Mouse (Mus musculus): ENCODE measurements at regions not wholly inside any gene's neighbourhood (a gene's known extent, or its start where the extent isn't known, plus 50 kb on each side); places are given as distances from the start of the nearest gene placed in this dataset.

DNA sequence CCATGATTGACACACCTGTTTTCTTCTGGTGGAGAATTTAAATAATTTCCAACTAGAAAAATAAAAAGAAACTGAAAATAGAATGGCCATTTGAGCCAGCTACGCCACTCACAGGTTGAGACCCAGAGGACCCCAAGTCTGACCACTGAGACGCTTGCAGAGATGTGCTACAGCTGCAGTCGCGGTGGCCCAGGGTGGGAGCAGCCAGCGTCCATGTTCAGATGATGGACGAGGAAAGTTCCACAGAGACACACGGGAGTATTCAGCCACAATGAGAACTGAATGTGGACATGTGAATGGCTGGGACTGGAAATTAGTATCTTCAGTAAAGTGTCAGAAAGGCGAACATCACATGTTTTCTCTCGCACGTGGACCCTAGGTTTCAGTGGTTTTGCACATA lies 155.1 kb upstream of the Stt3b start:
- H3K4me1 ChIP-seq (replicated peaks; ENCODE audit: control insufficient read depth, insufficient read depth, low read length) = no peaks in the 10 kb centered on the region
- H3K9ac ChIP-seq (ENCODE audit: low read length) = no peak overlapping the region
- no peak overlapping the region for H3K4me3 ChIP-seq (ENCODE audit: low read depth, low read length)
- 91% methylated on average over 10 of the region's 10 CpGs for WGBS
- H3K4me2 ChIP-seq (ENCODE audit: low read depth, low read length, severe bottlenecking) = no peak overlapping the region
- H3K36me3 ChIP-seq (ENCODE audit: control insufficient read depth, insufficient read depth, low read length) = no peaks in the 10 kb centered on the region
- H3K9me3 ChIP-seq (ENCODE audit: control insufficient read depth, low read length) = no peaks in the 10 kb centered on the region
- H3K27ac ChIP-seq (ENCODE audit: low read depth, low read length) = no peak overlapping the region
- no peak for ATAC-seq (replicated peaks; ENCODE audit: low FRiP score)
- DNase-seq (ENCODE audit: low spot score) = no peak
- no peaks in the 10 kb centered on the region for H3K27me3 ChIP-seq (ENCODE audit: control insufficient read depth, insufficient read depth, low read length)

DNA sequence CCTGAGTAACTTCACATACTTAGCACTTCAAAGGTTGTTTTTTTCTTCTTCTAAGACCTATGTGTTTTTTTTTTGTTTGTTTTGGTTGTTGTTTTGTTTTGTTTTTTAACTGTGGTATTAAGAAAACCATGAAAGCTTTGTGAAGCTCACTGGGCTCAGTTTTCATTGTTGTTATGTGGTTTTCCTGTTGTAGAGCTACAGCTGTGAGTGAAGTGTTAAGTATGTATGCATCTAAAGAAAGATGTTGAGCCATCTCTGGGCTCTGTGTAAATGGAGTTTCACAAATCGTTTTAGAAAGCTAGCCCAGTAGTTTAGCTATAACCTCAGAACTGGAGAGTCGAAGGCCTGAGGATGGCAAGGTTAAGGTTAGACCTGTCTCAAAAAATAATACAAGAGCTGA lies 158.4 kb upstream of the Stt3b start:
- no peaks in the 10 kb centered on the region for H3K4me1 ChIP-seq (replicated peaks; ENCODE audit: control insufficient read depth, insufficient read depth, low read length)
- no peak overlapping the region for H3K27ac ChIP-seq (ENCODE audit: low read depth, low read length)
- DNase-seq (ENCODE audit: low spot score) (no peak), ATAC-seq (replicated peaks; ENCODE audit: low FRiP score) (no peak)
- H3K9me3 ChIP-seq (ENCODE audit: control insufficient read depth, low read length) = no peaks in the 10 kb centered on the region
- H3K9ac ChIP-seq (ENCODE audit: low read length) = no peak overlapping the region
- no peak overlapping the region for H3K4me3 ChIP-seq (ENCODE audit: low read depth, low read length)
- no peaks in the 10 kb centered on the region for H3K27me3 ChIP-seq (ENCODE audit: control insufficient read depth, insufficient read depth, low read length)
- H3K4me2 ChIP-seq (ENCODE audit: low read depth, low read length, severe bottlenecking) = no peak overlapping the region
- H3K36me3 ChIP-seq (ENCODE audit: control insufficient read depth, insufficient read depth, low read length) = no peaks in the 10 kb centered on the region
- 92% methylated on average over 2 of the region's 2 CpGs for WGBS

DNA sequence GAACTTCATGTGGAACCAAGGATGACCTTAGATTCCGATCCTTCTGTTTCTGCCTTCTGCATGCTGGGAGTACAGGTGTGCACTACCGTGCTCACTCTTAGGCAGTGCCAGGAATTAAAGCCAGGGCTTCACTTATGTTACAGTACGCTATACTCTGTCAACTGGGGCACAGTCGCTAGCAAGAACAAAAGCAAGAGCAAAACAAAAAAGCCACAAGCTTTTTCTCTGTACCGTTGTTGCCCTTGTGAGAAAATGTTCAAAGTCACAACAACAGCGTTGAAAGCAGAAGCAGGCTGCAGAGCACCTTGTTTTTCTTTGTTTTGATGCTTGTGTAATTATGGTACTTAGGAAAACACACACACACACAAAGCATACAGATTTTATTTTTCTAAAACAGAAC lies 161.4 kb upstream of the Stt3b start:
- H3K36me3 ChIP-seq (ENCODE audit: control insufficient read depth, insufficient read depth, low read length) = no peaks in the 10 kb centered on the region
- no peaks in the 10 kb centered on the region; the same call in 1 of the 2 replicates for H3K9me3 ChIP-seq (ENCODE audit: control insufficient read depth, low read length)
- no peaks in the 10 kb centered on the region for H3K27me3 ChIP-seq (ENCODE audit: control insufficient read depth, insufficient read depth, low read length)
- H3K4me1 ChIP-seq (replicated peaks; ENCODE audit: control insufficient read depth, insufficient read depth, low read length) = no peaks in the 10 kb centered on the region
- H3K4me2 ChIP-seq (ENCODE audit: low read depth, low read length, severe bottlenecking) = no peak overlapping the region
- no peak for ATAC-seq (replicated peaks; ENCODE audit: low FRiP score)
- H3K9ac ChIP-seq (ENCODE audit: low read length) = no peak overlapping the region
- no peak for DNase-seq (ENCODE audit: low spot score)
- WGBS = 86% methylated on average over 6 of the region's 6 CpGs
- no peak overlapping the region for H3K27ac ChIP-seq (ENCODE audit: low read depth, low read length)
- H3K4me3 ChIP-seq (ENCODE audit: low read depth, low read length) = no peak overlapping the region

DNA sequence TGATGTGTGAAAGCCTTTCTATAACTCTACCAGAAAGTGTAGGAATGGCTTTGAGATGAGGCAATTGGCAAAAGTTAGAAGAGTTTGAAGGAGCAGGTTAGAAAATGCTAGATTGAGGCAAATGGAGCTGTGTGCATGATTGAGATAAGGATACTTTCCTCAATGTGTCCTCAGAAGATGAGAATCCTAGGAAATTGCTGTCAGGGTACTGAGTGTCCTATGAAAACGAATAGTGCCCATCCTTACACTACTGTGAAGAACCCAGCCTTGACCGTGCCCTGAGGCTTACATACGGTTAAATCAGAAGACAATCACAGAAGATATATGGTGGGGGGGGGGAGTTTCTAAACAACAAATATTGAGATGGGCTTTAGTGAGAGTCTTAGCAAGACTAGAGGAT lies 162.8 kb upstream of the Stt3b start:
- no peak overlapping the region for H3K27ac ChIP-seq (ENCODE audit: low read depth, low read length)
- no peaks in the 10 kb centered on the region for H3K27me3 ChIP-seq (ENCODE audit: control insufficient read depth, insufficient read depth, low read length)
- no peak for DNase-seq (ENCODE audit: low spot score)
- ATAC-seq (replicated peaks; ENCODE audit: low FRiP score) = no peak
- WGBS = 91% methylated on average over 3 of the region's 3 CpGs
- H3K4me3 ChIP-seq (ENCODE audit: low read depth, low read length) = no peak overlapping the region
- no peaks in the 10 kb centered on the region for H3K4me1 ChIP-seq (replicated peaks; ENCODE audit: control insufficient read depth, insufficient read depth, low read length)
- no peak overlapping the region for H3K4me2 ChIP-seq (ENCODE audit: low read depth, low read length, severe bottlenecking)
- H3K9me3 ChIP-seq (ENCODE audit: control insufficient read depth, low read length) = no peaks in the 10 kb centered on the region; the same call in 1 of the 2 replicates
- H3K9ac ChIP-seq (ENCODE audit: low read length) = no peak overlapping the region
- H3K36me3 ChIP-seq (ENCODE audit: control insufficient read depth, insufficient read depth, low read length) = no peaks in the 10 kb centered on the region

DNA sequence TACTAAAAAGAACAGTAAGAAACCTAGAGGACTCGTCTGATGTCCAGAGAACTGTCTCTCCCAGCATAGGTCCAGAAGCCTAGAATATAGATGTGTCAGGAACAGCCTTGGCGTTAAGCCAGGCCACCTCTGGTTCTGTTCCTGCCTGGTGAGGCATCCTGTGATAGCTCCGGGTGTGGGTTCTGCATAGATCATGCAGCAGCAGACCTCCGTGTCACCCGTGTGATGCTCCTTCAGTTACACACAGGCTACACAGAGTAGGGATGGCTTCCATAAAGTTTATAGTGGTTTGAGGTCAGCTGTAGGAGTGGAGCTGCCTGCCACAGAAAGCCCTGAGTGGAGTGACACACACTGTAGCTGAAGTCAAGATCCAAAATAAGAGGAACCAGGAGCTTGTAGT lies 163.6 kb upstream of the Stt3b start:
- WGBS = 95% methylated on average over 5 of the region's 5 CpGs
- no peak for ATAC-seq (replicated peaks; ENCODE audit: low FRiP score)
- Histone ChIP-seq H3K9me3 (ENCODE audit: control insufficient read depth, low read length) (no peaks in the 10 kb centered on the region; the same call in 1 of the 2 replicates), H3K27ac (ENCODE audit: low read depth, low read length) (no peak overlapping the region), H3K9ac (ENCODE audit: low read length) (no peak overlapping the region), H3K27me3 (ENCODE audit: control insufficient read depth, insufficient read depth, low read length) (no peaks in the 10 kb centered on the region), H3K4me3 (ENCODE audit: low read depth, low read length) (no peak overlapping the region), H3K4me1 (replicated peaks; ENCODE audit: control insufficient read depth, insufficient read depth, low read length) (no peaks in the 10 kb centered on the region), H3K4me2 (ENCODE audit: low read depth, low read length, severe bottlenecking) (no peak overlapping the region), H3K36me3 (ENCODE audit: control insufficient read depth, insufficient read depth, low read length) (no peaks in the 10 kb centered on the region)
- DNase-seq (ENCODE audit: low spot score) = no peak

DNA sequence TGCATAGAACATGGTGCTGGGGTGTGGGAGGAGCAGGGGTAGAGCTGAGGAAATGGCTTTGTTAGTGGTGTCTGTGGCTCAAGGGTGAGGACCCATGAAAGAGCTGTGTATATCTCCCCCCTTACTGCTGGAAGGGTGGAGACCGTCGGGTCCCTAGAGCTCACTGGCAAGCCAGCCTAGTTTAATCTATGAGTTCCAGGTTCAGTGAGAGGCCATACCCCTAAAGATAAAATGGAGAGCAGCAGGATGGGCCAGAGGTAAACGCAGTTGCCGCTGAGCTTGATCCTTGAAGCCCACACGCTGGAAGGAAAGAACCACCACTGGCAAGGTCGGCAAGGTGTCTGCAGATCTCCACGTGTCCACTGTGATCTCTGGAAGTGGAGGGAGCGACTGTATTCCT lies 164.1 kb upstream of the Stt3b start:
- H3K4me3 ChIP-seq (ENCODE audit: low read depth, low read length) = no peak overlapping the region
- H3K27ac ChIP-seq (ENCODE audit: low read depth, low read length) = no peak overlapping the region
- H3K27me3 ChIP-seq (ENCODE audit: control insufficient read depth, insufficient read depth, low read length) = no peaks in the 10 kb centered on the region
- H3K9ac ChIP-seq (ENCODE audit: low read length) = no peak overlapping the region
- no peak overlapping the region for H3K4me2 ChIP-seq (ENCODE audit: low read depth, low read length, severe bottlenecking)
- no peaks in the 10 kb centered on the region for H3K4me1 ChIP-seq (replicated peaks; ENCODE audit: control insufficient read depth, insufficient read depth, low read length)
- DNase-seq (ENCODE audit: low spot score) (no peak), ATAC-seq (replicated peaks; ENCODE audit: low FRiP score) (no peak)
- H3K9me3 ChIP-seq (ENCODE audit: control insufficient read depth, low read length) = no peaks in the 10 kb centered on the region; the same call in 1 of the 2 replicates
- 95% methylated on average over 8 of the region's 8 CpGs for WGBS
- no peaks in the 10 kb centered on the region for H3K36me3 ChIP-seq (ENCODE audit: control insufficient read depth, insufficient read depth, low read length)

DNA sequence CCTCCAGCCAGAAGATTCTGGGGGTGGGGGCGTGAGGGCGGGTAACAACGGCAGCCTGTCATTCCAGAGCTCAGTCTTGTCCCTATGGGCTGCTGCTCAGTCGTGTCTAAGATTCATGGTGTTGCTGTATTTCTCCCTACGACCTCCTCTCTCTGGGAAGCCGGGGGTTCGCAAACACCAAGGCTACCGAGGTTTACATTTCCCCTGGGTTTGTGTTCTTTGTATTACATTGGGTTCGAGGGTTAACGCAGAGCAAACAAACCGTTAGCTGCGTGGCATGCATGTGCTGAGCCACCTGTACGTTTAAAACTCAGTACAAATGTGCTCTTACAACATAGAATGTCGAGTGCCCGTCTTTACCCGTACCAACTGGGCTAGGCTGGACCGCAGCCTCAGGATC lies 166.0 kb upstream of the Stt3b start:
- H3K36me3 ChIP-seq (ENCODE audit: control insufficient read depth, insufficient read depth, low read length) = no peaks in the 10 kb centered on the region
- no peaks in the 10 kb centered on the region; the same call in 1 of the 2 replicates for H3K9me3 ChIP-seq (ENCODE audit: control insufficient read depth, low read length)
- no peak overlapping the region for H3K4me2 ChIP-seq (ENCODE audit: low read depth, low read length, severe bottlenecking)
- ATAC-seq (replicated peaks; ENCODE audit: low FRiP score) = no peak
- no peaks in the 10 kb centered on the region for H3K4me1 ChIP-seq (replicated peaks; ENCODE audit: control insufficient read depth, insufficient read depth, low read length)
- DNase-seq (ENCODE audit: low spot score) = no peak
- H3K27ac ChIP-seq (ENCODE audit: low read depth, low read length) = no peak overlapping the region
- H3K9ac ChIP-seq (ENCODE audit: low read length) = no peak overlapping the region
- H3K27me3 ChIP-seq (ENCODE audit: control insufficient read depth, insufficient read depth, low read length) = no peaks in the 10 kb centered on the region
- H3K4me3 ChIP-seq (ENCODE audit: low read depth, low read length) = no peak overlapping the region
- WGBS = 84% methylated on average over 17 of the region's 17 CpGs

DNA sequence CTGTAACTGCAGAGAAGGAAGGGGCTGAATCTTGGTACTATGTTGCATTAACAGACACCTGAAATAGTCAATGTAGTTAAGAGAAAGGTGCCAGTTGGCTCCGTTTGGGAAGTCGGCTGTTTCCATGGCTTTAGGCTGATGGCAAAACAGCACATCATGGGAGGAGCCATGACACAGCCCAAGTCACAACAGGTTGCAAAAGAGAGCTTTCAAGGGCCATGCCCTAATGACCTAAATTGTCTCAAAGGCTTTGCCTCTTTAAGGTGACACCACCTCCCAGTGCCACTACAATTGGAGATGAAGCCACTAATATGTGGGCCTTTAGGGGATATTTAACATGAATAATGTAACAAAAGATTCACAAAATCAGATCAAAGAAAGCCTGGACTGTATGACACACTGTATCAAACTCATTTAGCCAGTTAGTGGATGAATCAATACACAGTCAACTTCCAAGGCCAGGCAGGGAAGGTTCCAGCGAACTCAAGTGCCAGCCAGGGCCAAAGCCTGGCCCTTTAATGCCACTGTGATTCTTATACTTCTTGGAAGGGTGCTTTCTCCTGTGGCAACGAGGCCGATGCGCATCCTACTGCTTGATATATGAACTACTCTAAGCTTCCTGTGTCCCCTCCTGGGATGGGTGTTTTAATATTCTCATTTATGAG lies 167.5 kb upstream of the Stt3b start:
- no peak overlapping the region for H3K27ac ChIP-seq (ENCODE audit: low read depth, low read length)
- H3K4me2 ChIP-seq (ENCODE audit: low read depth, low read length, severe bottlenecking) = no peak overlapping the region
- no peak overlapping the region for H3K9ac ChIP-seq (ENCODE audit: low read length)
- H3K27me3 ChIP-seq (ENCODE audit: control insufficient read depth, insufficient read depth, low read length) = no peaks in the 10 kb centered on the region
- no peaks in the 10 kb centered on the region for H3K36me3 ChIP-seq (ENCODE audit: control insufficient read depth, insufficient read depth, low read length)
- H3K9me3 ChIP-seq (ENCODE audit: control insufficient read depth, low read length) = no peaks in the 10 kb centered on the region; the same call in 1 of the 2 replicates
- H3K4me1 ChIP-seq (replicated peaks; ENCODE audit: control insufficient read depth, insufficient read depth, low read length) = no peaks in the 10 kb centered on the region
- no peak overlapping the region for H3K4me3 ChIP-seq (ENCODE audit: low read depth, low read length)
- DNase-seq (ENCODE audit: low spot score) (no peak), ATAC-seq (replicated peaks; ENCODE audit: low FRiP score) (no peak)
- 89% methylated on average over 6 of the region's 6 CpGs for WGBS

DNA sequence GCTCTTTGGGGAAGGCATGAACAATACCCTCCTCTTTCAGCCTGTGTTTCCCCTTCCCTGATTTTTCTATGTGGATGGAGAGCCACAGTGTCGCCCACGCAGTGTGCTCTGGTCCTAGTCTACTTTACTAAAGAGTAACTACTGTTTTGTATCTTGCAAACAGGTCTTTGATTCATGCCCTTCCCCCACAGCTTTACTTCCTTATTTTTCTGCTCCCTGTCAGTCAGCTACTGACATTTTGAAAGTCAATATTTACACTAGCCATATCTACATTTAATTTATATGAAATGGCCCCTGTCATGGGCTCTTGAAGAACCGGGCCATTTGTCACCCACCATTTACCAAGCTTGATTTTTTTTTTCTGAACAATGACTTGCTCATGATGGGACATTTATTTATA lies 168.7 kb upstream of the Stt3b start:
- Histone ChIP-seq H3K9ac (ENCODE audit: low read length) (no peak overlapping the region), H3K27ac (ENCODE audit: low read depth, low read length) (no peak overlapping the region), H3K27me3 (ENCODE audit: control insufficient read depth, insufficient read depth, low read length) (no peaks in the 10 kb centered on the region), H3K36me3 (ENCODE audit: control insufficient read depth, insufficient read depth, low read length) (no peaks in the 10 kb centered on the region), H3K9me3 (ENCODE audit: control insufficient read depth, low read length) (no peaks in the 10 kb centered on the region; the same call in 1 of the 2 replicates), H3K4me2 (ENCODE audit: low read depth, low read length, severe bottlenecking) (no peak overlapping the region), H3K4me3 (ENCODE audit: low read depth, low read length) (no peak overlapping the region), H3K4me1 (replicated peaks; ENCODE audit: control insufficient read depth, insufficient read depth, low read length) (no peaks in the 10 kb centered on the region)
- ATAC-seq (replicated peaks; ENCODE audit: low FRiP score) (no peak), DNase-seq (ENCODE audit: low spot score) (no peak)
- 70% methylated on average over 3 of the region's 3 CpGs for WGBS
